Mouse (Mus musculus) natural killer cell, adult 2 months (primary cell): ENCODE results near the gene Parp1.
"Not testable (repeated sequence)": the region's sequence is repeated elsewhere in the genome, so short reads cannot be mapped to it uniquely, and the experiment has no call there.

Experiments used
- DNase-seq, 2 experiments: peaks; one replicate each; pipeline ENCODE4 v3.0.0; 2022; ENCODE audit warnings: low spot score in 2 of 2

The Parp1 gene

GRCm38 (mm10) chr1:180626141-180626540 is 57.4 kb downstream of the Parp1 start:
- no peak for DNase-seq

DNA sequence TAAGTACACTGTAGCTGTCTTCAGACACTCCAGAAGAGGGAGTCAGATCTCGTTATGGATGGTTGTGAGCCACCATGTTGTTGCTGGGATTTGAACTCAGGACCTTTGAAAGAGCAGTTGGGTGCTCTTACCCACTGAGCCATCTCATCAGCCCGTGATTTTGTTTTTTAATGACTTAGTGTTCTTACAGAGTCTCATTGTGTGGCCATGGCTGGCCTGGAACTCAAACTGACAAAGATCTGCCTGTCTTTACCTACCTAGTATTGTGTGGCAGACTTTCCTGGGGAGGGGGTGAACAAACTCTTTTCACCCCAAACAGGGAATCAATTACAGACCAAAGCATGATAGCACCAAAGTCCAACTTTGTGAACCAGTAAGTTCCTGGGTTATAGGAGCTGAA is 69.1 kb downstream of the Parp1 start:
- DNase-seq: not testable (repeated sequence)

DNA sequence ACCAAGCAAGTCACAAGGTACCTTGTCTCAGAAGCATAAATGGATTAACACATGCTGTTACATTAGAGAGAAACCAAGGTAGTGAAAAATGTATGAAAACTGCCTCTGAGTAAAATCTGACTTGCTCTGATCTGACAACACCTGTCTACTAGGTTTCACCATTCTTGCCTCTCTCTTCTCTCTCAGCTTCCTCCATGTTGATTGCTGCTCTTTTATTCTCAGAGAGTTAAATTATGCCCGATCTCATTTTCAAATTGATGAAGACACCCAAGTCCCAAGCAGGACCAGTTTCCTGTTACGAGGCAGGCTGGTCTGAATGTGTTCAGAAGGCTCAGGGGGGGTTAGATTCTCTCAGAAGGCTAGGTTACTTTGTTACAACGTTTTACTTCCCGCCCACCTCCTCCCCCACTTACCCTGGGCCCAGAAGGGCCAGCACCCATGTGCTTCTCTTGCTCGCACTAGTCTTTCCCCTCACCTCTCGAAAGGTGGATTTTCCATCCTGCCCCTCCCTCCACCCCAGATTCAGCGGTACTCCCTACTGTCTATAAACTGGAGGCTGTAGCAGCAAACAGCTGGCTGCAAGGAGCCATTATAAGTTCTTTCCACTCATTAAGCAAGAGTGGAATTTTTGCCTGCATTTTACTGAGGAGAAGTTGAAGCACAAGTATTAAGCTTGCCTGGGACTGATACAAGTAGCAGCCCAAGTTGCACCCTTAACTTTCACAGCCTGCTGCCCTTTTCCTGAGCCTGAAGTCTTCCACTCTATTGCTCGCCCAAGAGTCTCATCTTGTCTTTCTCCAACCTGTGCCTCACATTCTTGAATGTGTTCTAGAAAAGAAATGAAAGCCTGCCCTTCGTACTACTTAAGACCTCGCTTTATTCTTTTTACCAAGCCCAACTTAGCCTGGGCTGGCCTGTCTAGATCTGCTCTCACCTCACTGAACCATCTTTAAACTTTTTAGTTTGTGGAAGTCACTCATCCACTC is 71.0 kb downstream of the Parp1 start:
- no peak for DNase-seq

DNA sequence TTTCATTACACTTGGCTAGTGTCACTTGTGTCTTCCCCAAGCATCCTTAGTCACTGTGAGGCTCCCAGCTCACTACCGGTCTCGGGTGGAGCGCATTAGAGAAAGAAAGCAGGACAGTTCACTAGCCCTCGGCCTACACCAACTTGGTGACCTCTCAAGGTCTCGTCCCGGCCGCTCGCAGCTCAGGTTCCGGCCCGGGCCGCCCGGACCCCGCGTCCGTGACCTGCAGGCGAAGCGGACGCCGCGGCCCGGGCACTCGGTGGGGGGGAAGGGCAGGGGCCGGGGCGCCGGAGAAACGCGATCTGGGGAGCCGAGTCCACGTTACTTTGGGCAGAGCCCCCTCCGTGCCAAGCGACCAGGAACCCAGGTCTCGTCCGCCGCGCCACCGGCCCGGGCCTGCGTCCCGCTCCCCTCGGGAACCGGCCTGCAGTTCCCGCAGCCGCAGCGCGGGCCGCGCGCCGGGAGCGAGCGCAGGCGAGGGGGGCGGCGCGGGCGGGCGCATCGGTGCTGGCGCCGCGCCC is 71.9 kb downstream of the Parp1 start:
- DNase-seq: peak; percentile 15 to 17

- peak; percentile 79 to 83 for DNase-seq
Observed at GRCm38 (mm10) chr1:180641137-180641517, 72.4 kb downstream of the Parp1 start, which contains the start of gene Lin9. TSS of gene Lin9 (plus strand) at chr1:180641150.

- peak; percentile 8 to 10 for DNase-seq
Observed at GRCm38 (mm10) chr1:180641518-180642227, 72.9 kb downstream of the Parp1 start.

- DNase-seq: no peak
Observed at GRCm38 (mm10) chr1:180642228-180642564, 73.5 kb downstream of the Parp1 start.
